In genomic region chr1:45541888-45542287, GRCm38 (mm10) we compare ENCODE assay signal across 11 mouse cellular contexts. TPM values are rescaled to one million over a fixed set of nuclear protein-coding genes. Genes with fewer than 3 reads are reported as not detected.
DNase-seq lines count a peak whose midpoint lies in the region; ATAC-seq and TF ChIP-seq lines count a peak whose summit lies in the region.
"Had no signal": no experiment of that assay in that cellular context is flagged by ENCODE, and none has a peak within 500 bp of the region (broad histone marks: within the 10 kb centered on the region; RNA-seq: fewer than 3 reads in every experiment).

No protein-coding gene starts in this region.

- TF ChIP-seq CTCF in brain, embryonic 14.5 days (IDR thresholded peaks at IDR 0.05; ENCODE audit: borderline replicate concordance, extremely low read depth, insufficient read depth, insufficient read length): no peak

- DNase-seq in cerebellum, postnatal 14 days: peak; percentile 8 to 12
- DNase-seq in kidney, postnatal 10 days: peak; percentile 55
- DNase-seq in kidney, adult 11 months: no peak
- peak; percentile 53 for DNase-seq in brain, embryonic 14.5 days (ENCODE audit: low read depth)
- DNase-seq in lung, postnatal 14 days: peak; percentile 63
- DNase-seq in thymus, postnatal 36 days: no peak
- no peak for DNase-seq in cerebellum, adult 8-10 months
- DNase-seq: cerebellum, adult 9-10 months; gastrocnemius, postnatal 10 days had no signal

- no peak for TF ChIP-seq POLR2A in brain, embryonic 14.5 days (IDR thresholded peaks at IDR 0.05; ENCODE audit: borderline replicate concordance, extremely low read depth, insufficient read depth, insufficient read length, poor library complexity, severe bottlenecking)

- ATAC-seq in cerebellum, adult (ENCODE audit: insufficient number of reproducible peaks, low FRiP score, low TSS enrichment): no peak
- ATAC-seq: Patski had no signal

RNA-seq across cellular contexts. Expression of gene Col5a2, which starts 38.8 kb away (rescaled TPM):
- 11.4 and 24.5 TPM in 2 replicates for polyA plus RNA-seq in brain, embryonic 14.5 days (2012; rRNA removed)

Comparison
In these comparisons a context has a peak if more than half of its experiments do, and no peak if none do; other contexts are left out.
1. DNase-seq: peak in cerebellum, postnatal 14 days (2 of 2), kidney, postnatal 10 days (single experiment), brain, embryonic 14.5 days (single experiment) and lung, postnatal 14 days (single experiment); none in kidney, adult 11 months (single experiment), thymus, postnatal 36 days (0 of 2) and cerebellum, adult 8-10 months (single experiment).